Mouse (Mus musculus) erythroblast, embryonic 14.5 days (primary cell): ENCODE results near the gene Ppp1r10.

Experiments used
- GATA1 ChIP-seq: IDR thresholded peaks from 2 replicates; pipeline ENCODE4 v1.6.1; 2012; ENCODE audit warnings: low read length, inconsistent platforms, mixed read lengths
- TAL1 ChIP-seq: IDR thresholded peaks from 3 replicates; pipeline ENCODE4 v1.6.1; 2012; ENCODE audit warnings: low read length, inconsistent platforms, mixed read lengths

DNA sequence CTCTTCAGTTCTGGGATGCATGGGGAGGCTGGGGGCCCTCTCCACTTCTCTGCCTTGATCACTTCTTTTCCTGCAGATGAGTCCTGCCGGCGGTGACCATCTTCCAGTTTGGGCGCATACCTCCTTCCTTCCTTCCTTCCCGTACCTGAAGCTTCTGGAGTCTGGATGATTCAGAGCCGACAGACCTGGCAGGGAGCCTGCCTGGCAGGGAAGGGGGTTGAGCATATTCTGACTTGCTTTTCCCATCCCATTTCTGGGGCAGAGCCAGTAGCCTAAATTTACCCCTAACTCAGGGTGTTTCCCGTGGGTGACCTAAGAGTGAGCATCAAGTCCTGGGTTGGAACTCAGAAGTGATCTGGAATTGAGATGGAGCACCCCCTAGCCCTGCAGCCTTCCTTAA is 41.5 kb upstream of the Ppp1r10 start:
- TF ChIP-seq GATA1 (no peak), TAL1 (no peak)
